ENCODE assay signal across 10 mouse cellular contexts in the genomic region with DNA sequence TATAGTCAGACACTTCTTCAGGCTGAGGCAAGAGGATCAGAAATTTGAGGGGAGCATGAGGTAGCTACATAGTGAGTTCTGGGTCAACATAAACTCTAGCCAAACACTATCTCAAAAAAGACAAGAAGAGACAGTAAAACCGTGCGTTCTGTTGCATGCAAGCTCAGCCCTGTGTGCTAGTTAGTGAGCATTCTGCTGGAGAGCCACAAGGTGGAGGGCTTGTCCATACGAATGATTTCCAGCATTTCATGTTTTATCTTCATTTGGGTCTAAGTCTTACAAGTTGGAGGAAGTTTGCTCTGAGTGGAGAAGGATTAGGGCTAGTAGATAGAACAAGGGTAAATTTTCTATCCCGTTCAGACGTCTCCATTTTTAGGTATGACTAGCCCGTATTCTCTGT. TPM values are rescaled to one million over a fixed set of nuclear protein-coding genes. Genes with fewer than 3 reads are reported as not detected.
DNase-seq lines count a peak whose midpoint lies in the region; ATAC-seq and TF ChIP-seq lines count a peak whose summit lies in the region.
"Had no signal": no experiment of that assay in that cellular context is flagged by ENCODE, and none has a peak within 500 bp of the region (broad histone marks: within the 10 kb centered on the region; RNA-seq: fewer than 3 reads in every experiment).

No protein-coding gene starts in this region.

- peak; percentile 52; the same call in 1 of the 2 replicates for TF ChIP-seq CTCF in brain, embryonic 14.5 days (IDR thresholded peaks at IDR 0.05; ENCODE audit: borderline replicate concordance, extremely low read depth, insufficient read depth, insufficient read length)

- no peaks in the 10 kb centered on the region for H3K27me3 ChIP-seq in midbrain, embryonic 14.5 days (ENCODE audit: control insufficient read depth, insufficient read depth, low read length)
- no peaks in the 10 kb centered on the region for H3K27me3 ChIP-seq in midbrain, embryonic 10.5 days (ENCODE audit: low read depth, poor library complexity, severe bottlenecking)

- peaks cover 41% of the 10 kb centered on the region for H3K36me3 ChIP-seq in midbrain, embryonic 14.5 days (ENCODE audit: control insufficient read depth, insufficient read depth, low read length)
- peaks cover 61% of the 10 kb centered on the region for H3K36me3 ChIP-seq in midbrain, embryonic 10.5 days

- H3K27ac ChIP-seq in midbrain, embryonic 14.5 days (replicated peaks; ENCODE audit: low read depth, low read length) = no peak overlapping the region
- no peak overlapping the region for H3K27ac ChIP-seq in midbrain, embryonic 10.5 days (replicated peaks)

- no peak overlapping the region for H3K4me2 ChIP-seq in midbrain, embryonic 14.5 days (ENCODE audit: low read length)

- H3K9ac ChIP-seq in midbrain, embryonic 14.5 days (replicated peaks; ENCODE audit: low read length) = no peak overlapping the region

- no peak overlapping the region for H3K4me3 ChIP-seq in midbrain, embryonic 14.5 days (replicated peaks; ENCODE audit: low read depth, low read length)
- H3K4me3 ChIP-seq in midbrain, embryonic 10.5 days = no peak overlapping the region

- DNase-seq in kidney, postnatal 10 days = peak; percentile 24
- no peak for DNase-seq in kidney, adult 9 months
- DNase-seq in midbrain, embryonic 14.5 days = peak; percentile 65
- no peak for DNase-seq in midbrain, embryonic 10.5 days (ENCODE audit: low spot score)
- DNase-seq in brain, embryonic 14.5 days (ENCODE audit: low read depth) = peak; percentile 64
- DNase-seq in retina, postnatal 1 day = peak; percentile 4
- DNase-seq in spleen, postnatal 10 days (ENCODE audit: low spot score in 2 of 2) = no peak
- no peak for DNase-seq in right cerebral cortex, postnatal 36 days (ENCODE audit: low spot score in 2 of 2)
- DNase-seq: gastrocnemius, postnatal 14 days; heart, postnatal 14 days had no signal

- no peaks in the 10 kb centered on the region for H3K9me3 ChIP-seq in midbrain, embryonic 14.5 days (ENCODE audit: control insufficient read depth, low read length)
- H3K9me3 ChIP-seq in midbrain, embryonic 10.5 days (replicated peaks) = no peaks in the 10 kb centered on the region

- no peak for ATAC-seq in midbrain, embryonic 14.5 days (ENCODE audit: low FRiP score, low TSS enrichment)

- no peak for TF ChIP-seq POLR2A in brain, embryonic 14.5 days (IDR thresholded peaks at IDR 0.05; ENCODE audit: borderline replicate concordance, extremely low read depth, insufficient read depth, insufficient read length, poor library complexity, severe bottlenecking)

- H3K4me1 ChIP-seq in midbrain, embryonic 14.5 days (ENCODE audit: control insufficient read depth, insufficient read depth, low read length) = no peaks in the 10 kb centered on the region
- H3K4me1 ChIP-seq in midbrain, embryonic 10.5 days = no peaks in the 10 kb centered on the region

- 89% methylated on average over 6 of the region's 6 CpGs for WGBS in midbrain, embryonic 14.5 days
- 90% methylated on average over 6 of the region's 6 CpGs for WGBS in midbrain, embryonic 10.5 days

RNA-seq across cellular contexts. Expression of a gene that starts 28.4 kb away (rescaled TPM):
- polyA plus RNA-seq in midbrain, embryonic 14.5 days (2014; fragmentation: Nextera tagmentation; extraction: Ambion mirVana) = 19.6 and 24.8 TPM in 2 replicates
- 21.0 and 21.6 TPM in 2 replicates for polyA plus RNA-seq in midbrain, embryonic 10.5 days (2016; fragmentation: Nextera tagmentation; extraction: Ambion mirVana)
- 8.0 and 11.2 TPM in 2 replicates for polyA plus RNA-seq in brain, embryonic 14.5 days (2012; rRNA removed)

RNA-seq across cellular contexts. Expression of a gene that starts 28.5 kb away (rescaled TPM):
- 21.5 and 27.8 TPM in 2 replicates for polyA plus RNA-seq in midbrain, embryonic 14.5 days (2014; fragmentation: Nextera tagmentation; extraction: Ambion mirVana)
- polyA plus RNA-seq in midbrain, embryonic 10.5 days (2016; fragmentation: Nextera tagmentation; extraction: Ambion mirVana) = 5.9 and 8.5 TPM in 2 replicates
- polyA plus RNA-seq in brain, embryonic 14.5 days (2012; rRNA removed) = 9.4 and 15.7 TPM in 2 replicates

Comparison
In these comparisons a context has a peak if more than half of its experiments do, and no peak if none do; other contexts are left out.
1. DNase-seq: peak in kidney, postnatal 10 days (single experiment), midbrain, embryonic 14.5 days (single experiment), brain, embryonic 14.5 days (single experiment) and retina, postnatal 1 day (single experiment); none in kidney, adult 9 months (single experiment), midbrain, embryonic 10.5 days (single experiment), spleen, postnatal 10 days (0 of 2) and right cerebral cortex, postnatal 36 days (0 of 2).